8 mouse cellular contexts compared by ENCODE assay signal in genomic region chr11:120239581-120239991, GRCm38 (mm10). TPM values are rescaled to one million over a fixed set of nuclear protein-coding genes. Genes with fewer than 3 reads are reported as not detected.
A peak's percentile ranks its signal among the peaks of the same experiment; 100 is the strongest.
DNase-seq lines count a peak whose midpoint lies in the region; ATAC-seq and TF ChIP-seq lines count a peak whose summit lies in the region.

No protein-coding gene starts in this region.

- no peak for ATAC-seq in lung, postnatal 0 days
- ATAC-seq in forebrain, embryonic 13.5 days = no peak
- no peak for ATAC-seq in liver, embryonic 12.5 days
- ATAC-seq in stomach, embryonic 16.5 days (ENCODE audit: insufficient read depth, low FRiP score) = no peak

- TF ChIP-seq EP300 in lung, postnatal 0 days (IDR thresholded peaks at IDR 0.05) = no peak

- no peak for DNase-seq in lung, postnatal 0 days (ENCODE audit: low spot score)
- no peak for DNase-seq in lung, adult 18-20 months
- DNase-seq in layer of hippocampus, adult 11-12 months (ENCODE audit: low spot score) = no peak
- no peak for DNase-seq in thymus, adult 2 months
- no peak for DNase-seq in left cerebral cortex, adult 11 months (ENCODE audit: low spot score)

- no peak for TF ChIP-seq CTCF in lung, postnatal 0 days (IDR thresholded peaks at IDR 0.05)
- no peak for TF ChIP-seq CTCF in thymus, adult 2 months (IDR thresholded peaks at IDR 0.05; ENCODE audit: borderline replicate concordance, control insufficient read depth, extremely low read depth, insufficient read depth, low read length, poor library complexity)

- H3K27me3 ChIP-seq in lung, postnatal 0 days (replicated peaks; ENCODE audit: insufficient read depth, low read length) = no peaks in the 10 kb centered on the region
- no peaks in the 10 kb centered on the region for H3K27me3 ChIP-seq in forebrain, embryonic 13.5 days
- H3K27me3 ChIP-seq in liver, embryonic 12.5 days (replicated peaks) = peaks cover 69% of the 10 kb centered on the region
- no peaks in the 10 kb centered on the region for H3K27me3 ChIP-seq in stomach, embryonic 16.5 days (ENCODE audit: control insufficient read depth, insufficient read depth, low read length)
- no peaks in the 10 kb centered on the region; the same call in 1 of the 2 replicates for H3K27me3 ChIP-seq in thymus, adult 2 months (ENCODE audit: control insufficient read depth, insufficient read depth, low read length)

- H3K36me3 ChIP-seq in lung, postnatal 0 days (ENCODE audit: insufficient read depth, low read length) = no peaks in the 10 kb centered on the region
- peaks cover 14% of the 10 kb centered on the region for H3K36me3 ChIP-seq in forebrain, embryonic 13.5 days (ENCODE audit: poor library complexity, severe bottlenecking)
- no peaks in the 10 kb centered on the region for H3K36me3 ChIP-seq in liver, embryonic 12.5 days
- H3K36me3 ChIP-seq in stomach, embryonic 16.5 days (ENCODE audit: control insufficient read depth, insufficient read depth, low read length) = no peaks in the 10 kb centered on the region
- no peaks in the 10 kb centered on the region for H3K36me3 ChIP-seq in thymus, adult 2 months (ENCODE audit: control insufficient read depth, insufficient read depth, low read length)

- H3K9me3 ChIP-seq in lung, postnatal 0 days (ENCODE audit: low read length) = no peaks in the 10 kb centered on the region
- H3K9me3 ChIP-seq in forebrain, embryonic 13.5 days (replicated peaks) = no peaks in the 10 kb centered on the region
- no peaks in the 10 kb centered on the region for H3K9me3 ChIP-seq in liver, embryonic 12.5 days (replicated peaks)
- no peaks in the 10 kb centered on the region for H3K9me3 ChIP-seq in stomach, embryonic 16.5 days (replicated peaks; ENCODE audit: control insufficient read depth, low read length)

- peak overlapping the region; percentile 48 for H3K4me2 ChIP-seq in lung, postnatal 0 days (replicated peaks; ENCODE audit: low read depth, low read length)
- peak overlapping the region; percentile 95 for H3K4me2 ChIP-seq in forebrain, embryonic 13.5 days
- peak overlapping the region; percentile 59 for H3K4me2 ChIP-seq in liver, embryonic 12.5 days
- peak overlapping the region; percentile 87 for H3K4me2 ChIP-seq in stomach, embryonic 16.5 days (ENCODE audit: low read depth, low read length)

- H3K4me3 ChIP-seq in lung, postnatal 0 days (ENCODE audit: low read depth, low read length) = peak overlapping the region; percentile 17; the same call in 1 of the 2 replicates
- peak overlapping the region; percentile 94 for H3K4me3 ChIP-seq in forebrain, embryonic 13.5 days
- H3K4me3 ChIP-seq in liver, embryonic 12.5 days = peak overlapping the region; percentile 28
- H3K4me3 ChIP-seq in stomach, embryonic 16.5 days (replicated peaks; ENCODE audit: low read length) = peak overlapping the region; percentile 26
- H3K4me3 ChIP-seq in thymus, adult 2 months (ENCODE audit: control insufficient read depth, insufficient read depth, low read length) = no peak overlapping the region

- no peak for TF ChIP-seq POLR2A in thymus, adult 2 months (IDR thresholded peaks at IDR 0.05; ENCODE audit: control insufficient read depth, extremely low read depth, insufficient read depth, low read length, poor library complexity)

- peaks cover 44% of the 10 kb centered on the region; the same call in 1 of the 2 replicates for H3K4me1 ChIP-seq in lung, postnatal 0 days (ENCODE audit: insufficient read depth, low read depth, low read length)
- H3K4me1 ChIP-seq in forebrain, embryonic 13.5 days = peaks cover 69% of the 10 kb centered on the region
- H3K4me1 ChIP-seq in liver, embryonic 12.5 days = peaks cover 77% of the 10 kb centered on the region
- peaks cover 59% of the 10 kb centered on the region for H3K4me1 ChIP-seq in stomach, embryonic 16.5 days (ENCODE audit: control insufficient read depth, insufficient read depth, low read length)
- peaks cover 25% of the 10 kb centered on the region for H3K4me1 ChIP-seq in thymus, adult 2 months (replicated peaks; ENCODE audit: control insufficient read depth, insufficient read depth, low read length)

- H3K9ac ChIP-seq in lung, postnatal 0 days (replicated peaks; ENCODE audit: low read depth) = no peak overlapping the region
- H3K9ac ChIP-seq in forebrain, embryonic 13.5 days = peak overlapping the region; percentile 100
- H3K9ac ChIP-seq in liver, embryonic 12.5 days = 0 out of 2 replicates have a peak overlapping the region, but pooled peaks have one; percentile 19
- peak overlapping the region; percentile 61 for H3K9ac ChIP-seq in stomach, embryonic 16.5 days (ENCODE audit: low read length)

- WGBS in lung, postnatal 0 days = 28% methylated on average over 11 of the region's 11 CpGs
- under 1% methylated on average over 11 of the region's 11 CpGs for WGBS in forebrain, embryonic 13.5 days
- WGBS in liver, embryonic 12.5 days (ENCODE audit: insufficient replicate concordance) = 14% methylated on average over 11 of the region's 11 CpGs
- WGBS in stomach, embryonic 16.5 days = 24% methylated on average over 11 of the region's 11 CpGs
- WGBS in thymus, adult 2 months = 75% methylated on average over 11 of the region's 11 CpGs

- H3K27ac ChIP-seq in lung, postnatal 0 days (ENCODE audit: low read length) = peak overlapping the region; percentile 85
- peak overlapping the region; percentile 100 for H3K27ac ChIP-seq in forebrain, embryonic 13.5 days
- H3K27ac ChIP-seq in liver, embryonic 12.5 days = peak overlapping the region; percentile 63
- H3K27ac ChIP-seq in stomach, embryonic 16.5 days (ENCODE audit: low read length) = peak overlapping the region; percentile 88
- H3K27ac ChIP-seq in thymus, adult 2 months (ENCODE audit: control insufficient read depth, insufficient read depth, low read length) = no peak overlapping the region

RNA-seq across cellular contexts. Expression of gene Bahcc1, which starts 6.8 kb away (rescaled TPM):
- 5.9 and 6.6 TPM in 2 replicates for polyA plus RNA-seq in lung, postnatal 0 days (2015; fragmentation: Nextera tagmentation; extraction: Ambion mirVana)
- 17.2 TPM in 2 replicates for polyA plus RNA-seq in forebrain, embryonic 13.5 days (2015; fragmentation: Nextera tagmentation; extraction: Ambion mirVana)
- polyA plus RNA-seq in liver, embryonic 12.5 days (2016; fragmentation: Nextera tagmentation; extraction: Ambion mirVana) = 3.0 and 3.5 TPM in 2 replicates
- 4.5 and 5.6 TPM in 2 replicates for polyA plus RNA-seq in stomach, embryonic 16.5 days (2015; fragmentation: Nextera tagmentation; extraction: Ambion mirVana)
- 11.0 and 15.1 TPM in 2 replicates for polyA plus RNA-seq in thymus, adult 2 months (2012; rRNA removed)
